Mouse (Mus musculus) limb, embryonic 11.5 days (tissue): ENCODE results near the gene Gmnn. TPM values are rescaled to one million over a fixed set of nuclear protein-coding genes. Genes with fewer than 3 reads are reported as not detected.

Experiments used
- ATAC-seq: fragments of 200-750 bp; cut with Nextera tagmentation; 2 replicates; pipeline ENCODE4 v1.8.0; 2017; ENCODE audit warnings: low read depth; ENCODE audit not compliant: insufficient number of reproducible peaks, low FRiP score, low TSS enrichment
- DNase-seq: peaks from one replicate; pipeline ENCODE4 v3.0.0-alpha.2; 2015; ENCODE audit warnings: low spot score
- H3K27ac ChIP-seq: fragments of 300-500 bp; sonication (generic); replicated peaks from 2 replicates; pipeline ENCODE4 v1.5.1; 2014; ENCODE audit warnings: low read depth, mild to moderate bottlenecking, low read length
- H3K27me3 ChIP-seq: fragments of 300-500 bp; sonication (generic); 2 replicates; pipeline ENCODE4 v1.6.1; 2014; ENCODE audit warnings: mild to moderate bottlenecking, low read length, mixed read lengths; ENCODE audit not compliant: control insufficient read depth, insufficient read depth
- H3K36me3 ChIP-seq: fragments of 300-500 bp; sonication (generic); 2 replicates; pipeline ENCODE4 v1.6.1; 2014; ENCODE audit warnings: mild to moderate bottlenecking, low read length, moderate library complexity, mixed read lengths; ENCODE audit not compliant: control insufficient read depth, insufficient read depth
- H3K4me1 ChIP-seq: fragments of 300-500 bp; sonication (generic); 2 replicates; pipeline ENCODE4 v1.6.1; 2014; ENCODE audit warnings: low read length, mixed read lengths; ENCODE audit not compliant: control insufficient read depth, insufficient read depth
- H3K4me2 ChIP-seq: fragments of 300-500 bp; sonication (generic); 2 replicates; pipeline ENCODE4 v1.6.1; 2014; ENCODE audit warnings: low read depth, mild to moderate bottlenecking, moderate library complexity; ENCODE audit not compliant: severe bottlenecking
- H3K4me3 ChIP-seq: fragments of 300-500 bp; sonication (generic); 2 replicates; pipeline ENCODE4 v1.5.1; 2014; ENCODE audit warnings: low read depth, low read length
- H3K9ac ChIP-seq: fragments of 300-500 bp; sonication (generic); 2 replicates; pipeline ENCODE4 v1.6.1; 2014; ENCODE audit warnings: mild to moderate bottlenecking, low read length
- H3K9me3 ChIP-seq: fragments of 300-500 bp; sonication (generic); 2 replicates; pipeline ENCODE4 v1.6.1; 2016; ENCODE audit warnings: low read length; ENCODE audit not compliant: control insufficient read depth
- WGBS: fragments of 180-500 bp; shearing (Covaris S2); extraction: QIAGEN DNeasy Blood & Tissue Kit; methylation state at CpG from one replicate; pipeline ENCODE4 v1.1.7; 2014; 5-methylcytosine and 5-hydroxymethylcytosine counted together
- polyA plus RNA-seq: library from polyadenylated mRNA; unstranded; fragments of >200 nt; fragmentation: Nextera tagmentation; extraction: Ambion mirVana; gene quantifications from 2 replicates; pipeline ENCODE4 v1.2.1, GENCODE M21; 2014

The Gmnn gene
- polyA plus RNA-seq, 1 experiment from 2014 or later: 151 TPM

DNA sequence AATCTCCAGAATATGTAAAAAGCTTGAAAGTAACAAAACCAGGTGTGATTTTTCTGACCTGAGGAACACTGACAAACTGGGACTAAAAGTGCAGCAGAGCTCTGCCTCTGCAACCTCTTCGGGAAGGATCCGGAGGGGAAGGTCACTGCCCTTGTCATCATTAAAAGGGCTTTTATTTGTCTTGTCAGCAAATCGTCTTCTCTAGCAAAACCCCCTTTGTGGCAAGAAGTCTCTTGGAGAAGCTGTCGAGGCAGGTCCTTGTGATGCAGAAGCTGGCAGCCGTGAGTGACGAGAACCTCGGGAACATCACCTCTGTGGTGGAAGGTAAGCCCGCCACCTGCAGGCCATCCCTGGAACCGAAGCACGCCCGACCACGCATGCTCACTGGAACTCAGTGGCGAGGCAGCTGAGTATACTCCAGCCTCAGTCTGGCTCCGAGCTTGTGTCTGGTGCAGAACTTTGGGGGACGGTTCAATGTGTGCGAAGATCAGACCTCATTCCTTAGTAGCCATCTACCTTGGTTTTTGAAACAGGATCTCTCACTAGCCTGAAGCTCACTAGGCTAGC, 48.2 kb downstream of the Gmnn start:
- ATAC-seq (peak; percentile 68; the same call in 1 of the 2 replicates), DNase-seq (peak; percentile 94)
- Histone ChIP-seq H3K36me3 (no peaks in the 10 kb centered on the region), H3K4me2 (peak overlapping the region; percentile 35; the same call in 1 of the 2 replicates), H3K27ac (no peak overlapping the region), H3K9me3 (no peaks in the 10 kb centered on the region), H3K4me3 (no peak overlapping the region; the same call in 1 of the 2 replicates), H3K27me3 (no peaks in the 10 kb centered on the region), H3K4me1 (no peaks in the 10 kb centered on the region), H3K9ac (0 out of 2 replicates have a peak overlapping the region, but pooled peaks have one; percentile 40)
- WGBS: 10% methylated on average over 16 of the region's 16 CpGs

GRCm38 (mm10) chr13:24712581-24713130, 49.1 kb downstream of the Gmnn start:
- no peak for ATAC-seq
- H3K9ac ChIP-seq: no peak overlapping the region
- 82% methylated on average over 7 of the region's 7 CpGs for WGBS

GRCm38 (mm10) chr13:24710968-24711367, 50.8 kb downstream of the Gmnn start:
- no peak for ATAC-seq
- Histone ChIP-seq H3K9me3 (no peaks in the 10 kb centered on the region), H3K36me3 (no peaks in the 10 kb centered on the region), H3K4me3 (no peak overlapping the region), H3K4me1 (no peaks in the 10 kb centered on the region), H3K27me3 (no peaks in the 10 kb centered on the region), H3K9ac (no peak overlapping the region), H3K4me2 (no peak overlapping the region), H3K27ac (no peak overlapping the region)
- DNase-seq: no peak
- 62% methylated on average over 7 of the region's 7 CpGs for WGBS

More at GRCm38 (mm10) chr13:24712581-24713130, 49.1 kb downstream of the Gmnn start:
- Histone ChIP-seq H3K36me3 (no peaks in the 10 kb centered on the region), H3K4me1 (no peaks in the 10 kb centered on the region), H3K9me3 (no peaks in the 10 kb centered on the region), H3K27me3 (no peaks in the 10 kb centered on the region), H3K27ac (no peak overlapping the region), H3K4me2 (no peak overlapping the region), H3K4me3 (no peak overlapping the region)
- no peak for DNase-seq

- H3K9me3 ChIP-seq: no peaks in the 10 kb centered on the region
- no peaks in the 10 kb centered on the region for H3K4me1 ChIP-seq
- H3K27ac ChIP-seq: no peak overlapping the region
- ATAC-seq (no peak), DNase-seq (no peak)
- H3K27me3 ChIP-seq: no peaks in the 10 kb centered on the region
- H3K36me3 ChIP-seq: no peaks in the 10 kb centered on the region
- H3K4me2 ChIP-seq: no peak overlapping the region
- WGBS: 79% methylated on average over 12 of the region's 12 CpGs
- no peak overlapping the region for H3K9ac ChIP-seq
- H3K4me3 ChIP-seq: no peak overlapping the region
Measured at GRCm38 (mm10) chr13:24709656-24710396, 51.9 kb downstream of the Gmnn start.

DNA sequence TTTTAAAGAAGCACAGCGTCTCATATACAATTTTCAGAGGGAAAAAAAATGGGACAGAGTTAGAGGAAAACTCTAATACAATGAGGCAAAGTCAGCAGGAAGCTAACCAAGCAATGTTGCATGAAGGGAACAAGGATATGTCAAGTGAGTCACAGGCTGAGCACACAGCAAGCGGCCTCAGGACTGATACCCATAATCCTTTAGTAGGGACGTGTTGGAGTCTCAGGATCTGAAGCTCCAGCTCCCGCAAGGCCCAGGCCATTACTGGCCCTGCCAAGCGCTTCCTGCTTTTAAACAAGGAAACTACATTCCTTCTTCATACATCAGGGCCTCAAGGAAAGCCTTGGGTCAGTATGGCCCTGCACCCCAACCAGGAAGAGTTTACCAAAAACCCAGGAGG, 59.6 kb downstream of the Gmnn start:
- H3K9me3 ChIP-seq: no peaks in the 10 kb centered on the region
- H3K4me3 ChIP-seq: no peak overlapping the region
- H3K27ac ChIP-seq: no peak overlapping the region
- no peaks in the 10 kb centered on the region for H3K36me3 ChIP-seq
- no peaks in the 10 kb centered on the region for H3K4me1 ChIP-seq
- no peak for ATAC-seq
- H3K4me2 ChIP-seq: no peak overlapping the region
- H3K27me3 ChIP-seq: no peaks in the 10 kb centered on the region
- WGBS: 80% methylated on average over 5 of the region's 5 CpGs
- DNase-seq: no peak
- no peak overlapping the region for H3K9ac ChIP-seq

Other genes with a start within 250 kb of the Gmnn start
- gene Ripor2, start 179.7 kb downstream of the Gmnn start, polyA plus RNA-seq: 0.72 and 0.98 TPM in 2 replicates
- gene Armh2, start 20.7 kb downstream of the Gmnn start, polyA plus RNA-seq: not detected in 2 replicates
- gene BC005537, start 39.7 kb upstream of the Gmnn start, polyA plus RNA-seq: 18.4 and 20.4 TPM in 2 replicates
- gene Acot13, start 69.6 kb upstream of the Gmnn start, polyA plus RNA-seq: 71.1 and 71.4 TPM in 2 replicates
- gene Tdp2, start 69.8 kb upstream of the Gmnn start, polyA plus RNA-seq: 73.7 and 79.4 TPM in 2 replicates
- 0.09 and 0.11 TPM in 2 replicates for gene D130043K22Rik, start 83.2 kb upstream of the Gmnn start, polyA plus RNA-seq
- gene Aldh5a1, start 175.7 kb upstream of the Gmnn start, polyA plus RNA-seq: 5.3 TPM in 2 replicates
- gene Gpld1, start 181.2 kb upstream of the Gmnn start, polyA plus RNA-seq: 0.25 and 0.34 TPM in 2 replicates